Mouse (Mus musculus) CH12.LX (cell line): ENCODE data around the gene Exosc9.

Experiments used
- CHD1 ChIP-seq: IDR thresholded peaks from 2 replicates; pipeline ENCODE4 v1.6.1; 2012; ENCODE audit warnings: low read depth, low read length, improper control_type of control experiment, inconsistent platforms
- CTCF ChIP-seq, 2 experiments: IDR thresholded peaks in 1 of 2; conservative IDR thresholded peaks in 1 of 2; 2 replicates each; pipeline ENCODE4 v1.5.1; 2011 to 2012; ENCODE audit warnings: low read depth in 2 of 2, low read length in 2 of 2, improper control_type of control experiment in 1 of 2, inconsistent platforms in 1 of 2, mild to moderate bottlenecking in 1 of 2, moderate library complexity in 1 of 2
- E2F4 ChIP-seq: IDR thresholded peaks from 2 replicates; pipeline ENCODE4 v1.6.1; 2011; ENCODE audit warnings: low read depth, low read length, improper control_type of control experiment; ENCODE audit not compliant: insufficient replicate concordance
- ELF1 ChIP-seq: IDR thresholded peaks from 2 replicates; pipeline ENCODE4 v1.6.1; 2014; ENCODE audit warnings: low read depth, mild to moderate bottlenecking, inconsistent platforms, low read length, improper control_type of control experiment
- EP300 ChIP-seq: IDR thresholded peaks from 2 replicates; pipeline ENCODE4 v1.6.1; 2011; ENCODE audit warnings: low read length, improper control_type of control experiment
- HCFC1 ChIP-seq: IDR thresholded peaks from 2 replicates; pipeline ENCODE4 v1.6.1; 2012; ENCODE audit warnings: low read depth, mild to moderate bottlenecking, inconsistent platforms, low read length, improper control_type of control experiment
- IRF4 ChIP-seq: IDR thresholded peaks from 2 replicates; pipeline ENCODE4 v1.6.1; 2014; ENCODE audit warnings: low read depth, mild to moderate bottlenecking, inconsistent platforms, low read length, improper control_type of control experiment
- JUND ChIP-seq: conservative IDR thresholded peaks from 2 replicates; pipeline ENCODE4 v1.6.1; 2011; ENCODE audit warnings: low read depth, low read length, improper control_type of control experiment
- SIN3A ChIP-seq: IDR thresholded peaks from 2 replicates; pipeline ENCODE4 v1.6.1; 2012; ENCODE audit warnings: low read length, improper control_type of control experiment, inconsistent platforms
- SMC3 ChIP-seq: IDR thresholded peaks from 2 replicates; pipeline ENCODE4 v1.6.1; 2011; ENCODE audit warnings: low read depth, low read length, improper control_type of control experiment
- ZKSCAN1 ChIP-seq: IDR thresholded peaks from 2 replicates; pipeline ENCODE4 v1.6.1; 2012; ENCODE audit warnings: low read depth, inconsistent platforms, low read length, improper control_type of control experiment, borderline replicate concordance

- no peak for TF ChIP-seq CTCF (conservative IDR thresholded peaks at IDR 0.05 in 1 of 2, IDR thresholded peaks at IDR 0.05 in 1 of 2; ENCODE audit: low read depth in 2 of 2, low read length in 2 of 2)
- TF ChIP-seq E2F4 = no peak
- no peak for TF ChIP-seq SMC3
- TF ChIP-seq HCFC1 = no peak
- no peak for TF ChIP-seq IRF4
- no peak for TF ChIP-seq ELF1
- no peak for TF ChIP-seq JUND
- TF ChIP-seq SIN3A = no peak
- no peak for TF ChIP-seq CHD1
- TF ChIP-seq ZKSCAN1 = no peak
- no peak for TF ChIP-seq EP300
These were observed 5.2 kb downstream of the Exosc9 start for GRCm38 (mm10) chr3:36557601-36558000.
